Mouse (Mus musculus): ENCODE data around the gene Slc37a2.
"Not testable (repeated sequence)": the region's sequence is repeated elsewhere in the genome, so short reads cannot be mapped to it uniquely, and the experiment has no call there.

Gene Slc37a2

DNA sequence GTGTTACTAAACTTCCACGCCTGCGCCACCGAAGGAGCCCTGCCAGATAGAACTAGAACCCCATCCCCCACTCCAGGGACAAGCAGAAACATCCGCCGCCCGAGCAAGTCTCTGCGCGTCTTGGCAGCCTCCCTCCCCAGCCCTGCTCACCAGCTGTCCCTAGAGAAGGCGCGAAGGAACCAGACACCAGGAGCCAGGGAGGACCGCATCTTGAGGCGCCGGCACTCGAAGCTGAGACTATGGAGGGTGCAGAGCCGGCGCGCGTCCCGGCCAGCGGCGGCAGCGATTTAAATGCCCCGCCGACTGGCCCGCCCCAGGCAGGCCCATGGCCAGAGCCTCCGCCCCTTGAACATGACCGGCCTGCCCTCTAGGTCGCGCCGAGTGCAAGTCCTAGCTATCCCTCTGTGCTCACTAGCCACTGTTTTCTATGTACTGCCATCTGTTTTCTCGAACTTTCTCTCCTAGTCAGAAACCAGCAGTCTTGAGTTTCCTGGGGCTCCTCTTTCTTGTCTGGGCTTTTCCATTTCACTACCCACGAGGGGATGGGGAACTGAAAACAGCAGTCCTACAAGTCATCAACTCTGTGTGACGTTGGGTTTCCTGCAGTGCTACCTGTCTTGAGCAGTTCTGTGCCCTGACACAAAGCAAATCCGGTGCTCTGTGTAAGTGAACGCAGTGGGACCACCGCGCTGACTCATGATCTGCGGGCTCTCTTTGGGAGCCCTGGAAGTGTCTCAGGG is at the start of gene Slc37a2:
TSS of gene Slc37a2 (minus strand) at position 590 of the 740 bp plus-strand sequence.
- DNase-seq (ENCODE audit: low read depth, low spot score), result peak; percentile 65

GRCm38 (mm10) chr9:37301720-37302119 is 46.2 kb upstream of the Slc37a2 start:
- DNase-seq (ENCODE audit: low read depth, low spot score), result no peak

DNA sequence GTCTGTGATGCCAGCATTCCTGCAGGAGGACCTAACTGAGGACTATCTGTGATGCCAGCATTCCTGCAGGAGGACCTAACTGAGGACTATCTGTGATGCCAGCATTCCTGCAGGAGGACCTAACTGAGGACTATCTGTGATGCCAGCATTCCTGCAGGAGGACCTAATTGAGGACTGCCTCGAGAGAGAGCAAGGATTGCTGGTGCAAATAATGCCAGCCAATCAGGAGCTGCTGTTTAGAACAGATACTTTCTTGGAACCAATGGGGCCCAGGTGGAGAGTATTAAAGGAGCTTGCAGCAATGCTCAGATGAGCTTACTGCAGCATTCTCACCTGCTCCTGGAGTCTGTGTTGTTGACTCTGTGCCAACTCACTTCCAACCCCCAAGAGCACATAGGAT is 45.0 kb upstream of the Slc37a2 start:
- DNase-seq (ENCODE audit: low read depth, low spot score), result not testable (repeated sequence)

GRCm38 (mm10) chr9:37295586-37295985 is 40.0 kb upstream of the Slc37a2 start:
- no peak for DNase-seq (ENCODE audit: low read depth, low spot score)

- no peak for DNase-seq (ENCODE audit: low read depth, low spot score)
These were observed 11.1 kb upstream of the Slc37a2 start for GRCm38 (mm10) chr9:37266622-37267021.

GRCm38 (mm10) chr9:37255889-37256225 is 319 bp upstream of the Slc37a2 start:
- peak; percentile 82 for DNase-seq (ENCODE audit: low read depth, low spot score)

DNA sequence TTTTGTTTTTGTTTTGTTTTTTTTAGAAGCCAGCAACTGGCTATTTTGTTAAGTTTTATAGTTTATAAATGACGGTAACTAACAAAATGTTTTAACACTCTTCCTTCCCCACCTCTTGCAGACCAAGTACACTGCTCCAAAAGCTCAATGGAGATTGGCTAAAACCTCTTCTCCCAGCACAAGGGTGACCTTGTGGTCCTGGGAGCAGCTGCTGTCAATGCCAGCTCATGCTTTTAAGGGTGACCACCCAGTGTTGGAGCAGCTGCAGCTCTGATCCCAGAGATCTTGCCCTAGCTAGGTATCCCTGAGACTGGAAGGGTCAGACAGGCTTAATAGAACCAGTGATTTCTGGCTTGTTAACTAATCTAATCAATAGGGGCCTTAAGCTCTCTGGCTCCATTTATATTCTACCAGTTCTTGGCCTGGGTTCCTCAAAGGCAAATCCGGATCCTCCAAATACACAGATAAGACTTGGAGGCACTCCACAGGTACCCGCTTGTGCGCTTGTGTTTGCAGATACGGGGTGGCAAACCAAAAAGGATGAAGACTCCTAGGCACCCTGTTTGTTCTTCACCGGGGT is 917 bp downstream of the Slc37a2 start:
- no peak for DNase-seq (ENCODE audit: low read depth, low spot score)

GRCm38 (mm10) chr9:37250631-37251030 is 4.9 kb downstream of the Slc37a2 start:
- no peak for DNase-seq (ENCODE audit: low read depth, low spot score)

- no peak for DNase-seq (ENCODE audit: low read depth, low spot score)
These were observed 5.6 kb downstream of the Slc37a2 start for GRCm38 (mm10) chr9:37249976-37250375.

DNA sequence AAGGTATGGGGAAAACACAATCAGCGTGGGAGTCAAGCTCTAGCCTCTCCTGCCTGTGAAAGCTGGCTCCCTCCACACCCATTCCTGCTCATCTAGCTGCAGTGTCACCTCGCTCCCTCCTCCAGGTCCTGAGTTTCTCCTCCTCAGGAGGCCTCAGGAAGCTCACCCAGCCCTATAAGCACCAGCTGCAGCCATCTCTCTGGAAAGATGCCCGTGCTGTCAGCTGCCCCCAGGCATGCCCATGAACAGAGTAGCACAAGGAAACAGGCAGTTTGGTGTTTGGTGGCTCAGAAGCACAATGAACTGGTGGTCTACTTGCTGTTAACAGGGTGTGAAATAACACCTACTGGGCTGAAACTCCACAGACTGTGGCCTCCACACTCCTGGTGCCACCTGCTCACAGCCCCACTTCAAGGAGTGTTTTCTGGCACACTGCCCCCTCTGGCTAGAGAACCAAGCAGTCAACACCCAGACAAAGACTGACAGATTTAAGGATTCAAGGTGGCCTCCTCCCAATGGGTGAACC is 7.1 kb downstream of the Slc37a2 start:
- no peak for DNase-seq (ENCODE audit: low read depth, low spot score)

GRCm38 (mm10) chr9:37247429-37247828 is 8.1 kb downstream of the Slc37a2 start:
- no peak for DNase-seq (ENCODE audit: low read depth, low spot score)

DNA sequence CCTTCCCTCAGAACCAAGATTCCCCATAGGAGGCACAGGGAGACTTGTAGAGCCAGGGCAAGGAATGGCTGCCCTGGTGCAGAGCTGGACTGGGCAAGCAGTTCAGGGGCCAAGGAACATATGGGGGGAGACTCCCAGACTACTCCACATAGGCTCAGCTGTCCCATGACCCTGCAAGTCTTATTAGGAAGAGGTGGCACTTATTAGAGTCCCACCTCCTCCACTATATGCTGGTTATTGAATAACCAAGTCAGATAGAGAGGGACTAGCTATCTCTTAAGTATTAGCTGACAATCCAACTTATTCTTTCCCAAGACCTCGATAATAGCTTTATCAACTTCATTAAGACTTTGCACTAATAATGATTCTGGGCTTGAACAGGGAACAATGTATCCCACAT is 9.7 kb downstream of the Slc37a2 start:
- DNase-seq (ENCODE audit: low read depth, low spot score), result no peak

GRCm38 (mm10) chr9:37245404-37245803 is 10.1 kb downstream of the Slc37a2 start:
- DNase-seq (ENCODE audit: low read depth, low spot score), result no peak

GRCm38 (mm10) chr9:37244600-37244999 is 10.9 kb downstream of the Slc37a2 start:
- DNase-seq (ENCODE audit: low read depth, low spot score), result no peak

DNA sequence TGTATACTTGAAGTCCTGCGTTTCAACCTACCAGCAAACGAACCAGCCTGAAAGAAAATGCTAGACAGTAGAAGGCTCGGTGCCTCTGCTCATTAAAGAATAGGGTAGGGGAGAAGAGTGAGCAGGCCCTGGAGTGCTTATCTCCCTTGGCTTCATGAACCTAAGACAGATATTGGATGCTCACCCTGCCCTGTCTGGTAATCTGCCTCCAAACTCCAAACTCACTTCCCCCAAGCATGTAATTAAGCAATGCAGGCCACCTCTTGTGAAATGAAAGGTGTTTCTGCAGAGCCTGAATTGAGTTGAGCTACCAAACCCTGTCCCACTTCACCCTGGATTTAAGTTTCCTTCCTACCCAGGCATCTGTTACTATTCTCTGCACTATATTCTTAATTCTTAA is 12.8 kb downstream of the Slc37a2 start:
- no peak for DNase-seq (ENCODE audit: low read depth, low spot score)

DNA sequence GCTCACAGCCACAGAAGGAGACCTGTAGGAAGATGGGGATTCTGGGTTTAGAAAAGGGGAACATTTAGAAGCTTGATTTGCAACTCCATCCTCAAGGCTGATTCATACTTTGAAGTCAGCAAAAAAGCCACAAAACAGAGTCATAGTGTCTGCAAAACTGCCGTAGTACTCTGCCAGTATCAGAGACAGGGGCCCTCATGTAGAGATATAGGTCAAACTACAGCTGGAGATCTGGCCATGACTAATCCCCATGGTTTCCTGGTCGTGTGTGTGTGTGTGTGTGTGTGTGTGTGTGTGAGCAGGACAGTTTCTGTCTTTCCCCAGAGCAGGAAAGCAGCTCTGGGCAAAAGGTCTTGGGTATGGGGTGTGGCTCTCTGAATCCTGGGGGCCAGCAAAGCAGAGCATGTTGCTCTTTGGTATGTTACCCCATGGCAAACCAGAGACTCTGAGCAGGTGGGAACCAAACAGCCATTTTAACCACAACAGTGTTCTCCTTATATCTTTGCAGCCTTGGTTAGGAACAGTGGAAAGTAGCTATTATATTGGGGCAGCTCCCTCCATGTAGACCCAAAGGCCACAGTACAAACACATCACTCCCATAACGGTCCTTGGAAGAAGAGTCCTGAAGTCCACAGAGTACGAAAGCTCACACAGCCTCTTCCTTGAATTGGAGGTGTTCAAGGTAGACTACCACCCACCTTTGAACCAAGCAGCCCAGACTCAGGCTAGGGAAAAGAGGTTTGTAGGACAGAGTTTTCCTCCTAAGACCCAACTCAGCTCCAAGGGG is 19.4 kb downstream of the Slc37a2 start:
- DNase-seq (ENCODE audit: low read depth, low spot score), result peak; percentile 94

- peak; percentile 79 for DNase-seq (ENCODE audit: low read depth, low spot score)
These were observed 23.0 kb downstream of the Slc37a2 start for GRCm38 (mm10) chr9:37232201-37233195.

GRCm38 (mm10) chr9:37230486-37231195 is 24.9 kb downstream of the Slc37a2 start:
- no peak for DNase-seq (ENCODE audit: low read depth, low spot score)

DNA sequence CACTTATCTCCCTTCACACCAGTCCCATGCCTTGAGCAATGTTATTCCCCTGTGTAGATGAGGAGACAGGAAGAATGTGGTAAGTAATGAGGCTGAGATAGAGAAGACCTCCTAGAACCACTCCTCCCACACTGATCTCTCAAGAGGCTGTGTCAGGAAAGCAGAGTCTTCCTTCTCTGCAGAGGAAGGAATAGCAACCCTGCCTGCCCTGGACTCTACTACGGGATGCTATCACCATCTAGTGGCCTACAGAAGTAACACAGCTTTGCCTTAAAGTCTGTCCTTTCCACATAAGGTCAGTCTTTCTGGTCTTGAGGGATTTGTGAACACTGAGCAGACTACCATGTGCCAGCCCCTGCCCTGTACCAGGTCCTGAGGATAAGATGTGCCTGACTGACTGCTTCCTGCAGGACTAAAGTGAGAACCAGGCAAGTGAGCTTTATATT is 25.6 kb downstream of the Slc37a2 start:
- peak; percentile 83 for DNase-seq (ENCODE audit: low read depth, low spot score)

- peak; percentile 52 for DNase-seq (ENCODE audit: low read depth, low spot score)
These were observed 30.0 kb downstream of the Slc37a2 start for GRCm38 (mm10) chr9:37225581-37225980.
